In the genomic region with DNA sequence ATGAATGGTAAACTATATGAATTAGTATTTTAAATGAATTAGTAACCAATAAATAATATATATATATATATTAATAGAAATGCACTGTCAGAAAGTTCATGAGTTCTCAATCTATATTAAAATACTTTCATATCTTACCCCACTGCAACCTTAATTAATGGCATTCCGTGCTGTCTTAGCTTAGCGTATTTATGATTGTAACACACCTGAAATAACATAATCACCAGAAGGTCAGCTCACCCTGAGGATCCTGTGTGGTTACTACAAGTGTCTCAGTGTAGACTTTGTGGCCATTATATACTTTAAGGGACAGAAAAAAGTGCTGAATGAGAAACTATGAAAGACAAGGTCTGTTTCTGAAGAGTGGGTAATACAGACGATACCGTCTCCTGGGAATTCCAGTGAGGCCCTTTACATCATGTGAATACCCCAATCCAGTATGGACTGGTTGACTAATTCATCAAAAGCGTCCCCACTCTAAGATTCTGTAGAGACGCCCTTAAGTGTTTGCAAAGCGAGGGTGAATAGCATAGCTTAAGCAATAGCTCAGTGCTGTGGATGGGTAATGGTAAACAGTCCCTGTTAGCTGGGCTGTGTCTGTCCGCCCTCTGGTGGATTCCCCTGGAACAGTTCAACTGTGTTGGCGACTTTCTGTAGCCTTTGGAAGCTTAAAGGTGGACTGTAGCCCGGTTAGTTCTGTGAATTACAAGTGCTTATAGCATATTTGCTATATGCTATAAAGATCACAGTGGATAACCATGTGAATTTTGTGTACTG, we compare ENCODE assay signal across 8 mouse cellular contexts.
DNase-seq lines count a peak whose midpoint lies in the region; ATAC-seq and TF ChIP-seq lines count a peak whose summit lies in the region.

No protein-coding gene starts in this region.

- intact Hi-C loops in heart, adult 2 months (cut with DNase I), result loop anchor here (1.0 kb wide), 2 partner anchors 135 to 260 kb away; no protein-coding TSS in a partner anchor
- intact Hi-C loops in left cerebral cortex, postnatal 4 days (cut with DNase I), result loop anchor here (2.0 kb wide), 1 partner anchor 261 kb away; no protein-coding TSS in a partner anchor

- no peaks in the 10 kb centered on the region for H3K27me3 ChIP-seq in embryonic facial prominence, embryonic 10.5 days (replicated peaks; ENCODE audit: low read depth, poor library complexity, severe bottlenecking)
- H3K27me3 ChIP-seq in heart, adult 2 months (ENCODE audit: control insufficient read depth, insufficient read depth, low read length), result no peaks in the 10 kb centered on the region
- no peaks in the 10 kb centered on the region for H3K27me3 ChIP-seq in midbrain, embryonic 12.5 days

- TF ChIP-seq POLR2A in heart, adult 2 months (IDR thresholded peaks at IDR 0.05; ENCODE audit: insufficient read depth, low read depth, low read length), result no peak

- H3K4me3 ChIP-seq in embryonic facial prominence, embryonic 10.5 days, result no peak overlapping the region
- no peak overlapping the region for H3K4me3 ChIP-seq in heart, adult 2 months
- H3K4me3 ChIP-seq in midbrain, embryonic 12.5 days, result no peak overlapping the region

- H3K79me2 ChIP-seq in heart, adult 2 months (replicated peaks; ENCODE audit: control insufficient read depth, insufficient read depth, low read length), result peaks cover 4% of the 10 kb centered on the region; the same call in 1 of the 2 replicates

- TF ChIP-seq CTCF in heart, adult 2 months (IDR thresholded peaks at IDR 0.05), result peak; percentile 96

- DNase-seq in urinary bladder, postnatal 14 days (ENCODE audit: low spot score), result peak; percentile 80
- no peak for DNase-seq in urinary bladder, adult 2 months (ENCODE audit: low spot score)
- DNase-seq in embryonic facial prominence, embryonic 10.5 days (ENCODE audit: low spot score), result peak; percentile 75
- DNase-seq in heart, adult 2 months, result peak; percentile 76 to 78
- peak; percentile 84 for DNase-seq in kidney, adult 18-20 months
- peak; percentile 71 for DNase-seq in left cerebral cortex, postnatal 4 days
- peak; percentile 67 for DNase-seq in skeletal muscle tissue, adult 2 months (ENCODE audit: low read depth, low spot score)

- peaks cover 66% of the 10 kb centered on the region for H3K36me3 ChIP-seq in embryonic facial prominence, embryonic 10.5 days (replicated peaks)
- H3K36me3 ChIP-seq in heart, adult 2 months (ENCODE audit: control insufficient read depth, insufficient read depth, low read length), result peaks cover 22% of the 10 kb centered on the region
- peaks cover 6% of the 10 kb centered on the region; the same call in 1 of the 2 replicates for H3K36me3 ChIP-seq in midbrain, embryonic 12.5 days

- peak; percentile 96 for TF ChIP-seq EP300 in heart, adult 2 months (IDR thresholded peaks at IDR 0.05; ENCODE audit: insufficient read depth, low read depth, low read length)

- H3K4me1 ChIP-seq in embryonic facial prominence, embryonic 10.5 days, result no peaks in the 10 kb centered on the region
- H3K4me1 ChIP-seq in heart, adult 2 months (ENCODE audit: control insufficient read depth, insufficient read depth, low read length), result peaks cover 3% of the 10 kb centered on the region
- no peaks in the 10 kb centered on the region for H3K4me1 ChIP-seq in midbrain, embryonic 12.5 days

- H3K27ac ChIP-seq in embryonic facial prominence, embryonic 10.5 days (replicated peaks), result no peak overlapping the region
- H3K27ac ChIP-seq in heart, adult 2 months, result no peak overlapping the region
- H3K27ac ChIP-seq in midbrain, embryonic 12.5 days (replicated peaks), result no peak overlapping the region

- H3K9me3 ChIP-seq in embryonic facial prominence, embryonic 10.5 days, result no peaks in the 10 kb centered on the region
- no peaks in the 10 kb centered on the region for H3K9me3 ChIP-seq in midbrain, embryonic 12.5 days

- H3K9ac ChIP-seq in heart, adult 2 months (ENCODE audit: low read depth, low read length), result no peak overlapping the region
- H3K9ac ChIP-seq in midbrain, embryonic 12.5 days (replicated peaks), result no peak overlapping the region

- 51% methylated on average over 10 of the region's 10 CpGs for WGBS in embryonic facial prominence, embryonic 10.5 days
- 39% methylated on average over 10 of the region's 10 CpGs for WGBS in heart, adult 2 months
- 47% methylated on average over 10 of the region's 10 CpGs for WGBS in midbrain, embryonic 12.5 days

- peak; percentile 94 for ATAC-seq in midbrain, embryonic 12.5 days (ENCODE audit: low FRiP score, low read depth)

- H3K4me2 ChIP-seq in midbrain, embryonic 12.5 days (replicated peaks), result no peak overlapping the region
